Mouse (Mus musculus) ES-Bruce4 (cell line): ENCODE measurements at regions not wholly inside any gene's neighbourhood (a gene's known extent, or its start where the extent isn't known, plus 50 kb on each side); places are given as distances from the start of the nearest gene placed in this dataset.
"Not testable (repeated sequence)": the region's sequence is repeated elsewhere in the genome, so short reads cannot be mapped to it uniquely, and the experiment has no call there.

Experiments used
- H3K27ac ChIP-seq: 2 replicates; pipeline ENCODE4 v1.5.1; 2012; ENCODE audit warnings: low read length, inconsistent platforms; ENCODE audit not compliant: insufficient read depth
- H3K27me3 ChIP-seq: 2 replicates; pipeline ENCODE4 v1.6.1; 2012; ENCODE audit warnings: mild to moderate bottlenecking, low read length, inconsistent platforms; ENCODE audit not compliant: control insufficient read depth, poor library complexity, insufficient read depth, severe bottlenecking
- H3K36me3 ChIP-seq: 2 replicates; pipeline ENCODE4 v1.6.1; 2012; ENCODE audit warnings: inconsistent platforms, mild to moderate bottlenecking, low read length, moderate library complexity; ENCODE audit not compliant: control insufficient read depth, poor library complexity, insufficient read depth, severe bottlenecking
- H3K4me1 ChIP-seq: one replicate; pipeline ENCODE4 v1.8.1; 2011; ENCODE audit warnings: low read length; ENCODE audit not compliant: control insufficient read depth, insufficient read depth
- H3K4me3 ChIP-seq: 2 replicates; pipeline ENCODE4 v1.5.1; 2011; ENCODE audit warnings: low read depth, mild to moderate bottlenecking, low read length
- H3K9ac ChIP-seq: 2 replicates; pipeline ENCODE4 v1.6.1; 2012; ENCODE audit warnings: low read depth, mild to moderate bottlenecking, inconsistent platforms; ENCODE audit not compliant: poor library complexity, severe bottlenecking
- H3K9me3 ChIP-seq: replicated peaks from 2 replicates; pipeline ENCODE4 v1.6.1; 2012; ENCODE audit warnings: mild to moderate bottlenecking, low read length, inconsistent platforms; ENCODE audit not compliant: control insufficient read depth, poor library complexity, insufficient read depth, severe bottlenecking
- CTCF ChIP-seq: IDR thresholded peaks from one replicate; pipeline ENCODE4 v1.8.1; 2011; ENCODE audit warnings: low read depth, low read length
- EP300 ChIP-seq: IDR thresholded peaks from 2 replicates; pipeline ENCODE4 v1.6.1; 2011; ENCODE audit warnings: low read depth, low read length; ENCODE audit not compliant: insufficient read depth
- POLR2A ChIP-seq: IDR thresholded peaks from one replicate; pipeline ENCODE4 v1.8.1; 2011; ENCODE audit warnings: low read length; ENCODE audit not compliant: insufficient read depth

DNA sequence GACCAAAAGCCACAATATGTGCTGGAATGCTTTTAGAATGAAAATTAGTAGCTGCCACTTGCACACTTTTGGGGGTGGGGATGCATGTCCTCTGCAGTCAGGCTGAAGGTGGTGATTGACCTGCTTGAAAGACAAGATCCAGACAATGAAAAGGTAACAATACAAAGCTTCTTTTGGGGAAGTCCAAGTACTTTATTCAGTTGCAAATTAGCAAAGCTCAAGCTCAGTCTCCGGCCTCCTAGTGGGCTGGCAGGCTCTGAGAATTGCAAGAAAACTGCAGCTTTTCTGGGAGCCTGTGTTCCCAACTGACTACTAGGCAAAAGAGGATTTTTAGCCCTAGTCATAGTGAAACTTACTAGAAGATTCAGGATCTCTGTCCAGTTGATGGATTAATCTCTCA, 2464.8 kb upstream of the Cdh20 start:
- Histone ChIP-seq H3K9ac (no peak overlapping the region), H3K9me3 (peaks cover 42% of the 10 kb centered on the region), H3K4me1 (no peaks in the 10 kb centered on the region), H3K4me3 (no peak overlapping the region), H3K27me3 (no peaks in the 10 kb centered on the region), H3K27ac (no peak overlapping the region), H3K36me3 (no peaks in the 10 kb centered on the region)
- TF ChIP-seq POLR2A (no peak), CTCF (no peak), EP300 (no peak)

- Histone ChIP-seq H3K9ac (no peak overlapping the region), H3K9me3 (no peaks in the 10 kb centered on the region), H3K27ac (no peak overlapping the region), H3K36me3 (no peaks in the 10 kb centered on the region), H3K27me3 (no peaks in the 10 kb centered on the region), H3K4me3 (no peak overlapping the region), H3K4me1 (no peaks in the 10 kb centered on the region)
- TF ChIP-seq EP300 = no peak
- no peak for TF ChIP-seq POLR2A
- no peak for TF ChIP-seq CTCF
These were observed 2415.2 kb upstream of the Cdh20 start for GRCm38 (mm10) chr1:102353136-102353535.

DNA sequence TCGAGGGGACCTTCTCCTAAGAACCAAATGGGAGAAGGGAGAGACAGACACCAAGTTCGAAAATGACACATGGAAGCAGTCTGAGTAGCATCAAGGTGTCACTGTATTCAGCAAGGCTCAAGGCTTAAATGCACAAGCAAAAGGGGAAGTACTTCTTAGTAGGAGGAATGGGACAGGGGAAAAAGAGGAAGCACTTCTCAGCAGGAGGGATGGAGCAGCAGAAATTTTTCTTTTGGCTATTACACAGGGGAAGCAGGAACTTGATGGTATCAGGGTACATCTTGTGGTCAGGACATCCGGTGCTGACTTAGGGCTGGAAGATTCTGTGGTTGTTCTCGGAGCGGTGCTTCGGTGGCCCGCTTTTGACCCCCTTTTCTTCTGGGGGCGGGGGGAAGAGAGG, 2410.4 kb upstream of the Cdh20 start:
- H3K4me1 ChIP-seq, H3K9ac ChIP-seq, H3K27me3 ChIP-seq, H3K27ac ChIP-seq, H3K9me3 ChIP-seq, H3K4me3 ChIP-seq, H3K36me3 ChIP-seq: not testable (repeated sequence)

- Histone ChIP-seq H3K27me3 (no peaks in the 10 kb centered on the region), H3K4me3 (no peak overlapping the region), H3K9me3 (no peaks in the 10 kb centered on the region), H3K36me3 (no peaks in the 10 kb centered on the region), H3K27ac (no peak overlapping the region), H3K9ac (no peak overlapping the region), H3K4me1 (no peaks in the 10 kb centered on the region)
- TF ChIP-seq CTCF (no peak), POLR2A (no peak), EP300 (no peak)
These were observed 2389.7 kb upstream of the Cdh20 start for GRCm38 (mm10) chr1:102378613-102379012.
